Mouse (Mus musculus): ENCODE results near the gene Me3. TPM values are rescaled to one million over a fixed set of nuclear protein-coding genes. Genes with fewer than 3 reads are reported as not detected.

Gene Me3
- polyA plus RNA-seq, 1 experiment from 2014 or later: 0.16 TPM

DNA sequence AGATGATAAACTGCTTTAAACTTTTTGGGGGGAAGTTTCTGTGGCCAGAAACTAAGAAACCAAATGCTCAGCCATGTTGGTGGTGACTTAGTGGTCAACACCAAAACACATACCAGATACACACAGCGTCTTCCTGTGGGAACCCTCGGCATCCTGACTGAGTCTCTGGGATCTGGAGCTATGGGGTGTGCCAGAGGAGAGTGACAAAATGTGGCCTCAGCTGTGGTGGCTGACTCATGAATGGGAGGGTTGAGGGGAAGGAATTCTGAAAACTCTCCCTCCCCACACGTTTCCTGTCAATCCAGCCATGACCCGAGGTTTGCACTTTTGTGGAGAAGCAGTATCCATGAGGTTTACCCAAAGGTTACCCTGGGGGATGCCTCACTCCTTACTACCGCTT lies 32.0 kb downstream of the Me3 start:
- DNase-seq (ENCODE audit: low spot score): no peak

DNA sequence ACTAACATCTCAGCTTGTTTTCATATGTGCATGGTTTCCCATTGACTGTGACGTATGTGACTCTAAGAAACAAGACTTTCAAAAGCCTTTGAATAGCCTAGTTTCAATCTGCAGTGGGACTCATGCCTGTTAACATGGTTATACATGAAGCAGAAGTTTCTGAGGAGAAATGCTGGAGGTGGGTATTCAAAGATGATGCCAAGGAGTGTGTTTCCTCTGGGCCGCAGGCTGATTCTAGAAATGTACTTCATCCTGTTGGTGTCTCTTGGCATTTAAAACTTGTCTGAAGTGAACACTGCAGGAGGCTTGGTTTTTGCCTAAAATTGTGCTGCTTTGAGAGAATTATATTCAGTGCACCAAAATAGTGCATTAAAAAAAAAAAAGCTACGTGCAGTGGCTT lies 34.2 kb downstream of the Me3 start:
- no peak for DNase-seq (ENCODE audit: low spot score)

DNA sequence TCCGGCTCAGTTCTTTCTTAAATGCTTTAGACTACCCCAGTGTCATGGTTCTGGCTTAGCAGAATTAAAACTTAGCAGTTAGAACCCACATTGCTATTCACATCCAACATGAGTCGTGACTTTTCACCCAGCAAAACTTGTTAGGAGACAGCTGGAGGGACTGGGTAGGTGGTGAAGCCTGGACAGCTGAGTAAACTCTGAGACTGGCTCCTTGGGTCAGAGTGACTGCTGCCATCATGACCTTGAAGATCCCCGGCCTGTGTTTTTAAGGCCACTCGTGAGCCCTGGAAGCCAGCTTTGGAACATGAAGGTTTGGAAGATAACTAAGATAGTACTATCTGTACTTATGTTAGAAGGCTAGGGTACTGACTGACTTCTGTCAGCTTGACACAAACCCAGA lies 35.4 kb downstream of the Me3 start:
- DNase-seq (ENCODE audit: low spot score): no peak

DNA sequence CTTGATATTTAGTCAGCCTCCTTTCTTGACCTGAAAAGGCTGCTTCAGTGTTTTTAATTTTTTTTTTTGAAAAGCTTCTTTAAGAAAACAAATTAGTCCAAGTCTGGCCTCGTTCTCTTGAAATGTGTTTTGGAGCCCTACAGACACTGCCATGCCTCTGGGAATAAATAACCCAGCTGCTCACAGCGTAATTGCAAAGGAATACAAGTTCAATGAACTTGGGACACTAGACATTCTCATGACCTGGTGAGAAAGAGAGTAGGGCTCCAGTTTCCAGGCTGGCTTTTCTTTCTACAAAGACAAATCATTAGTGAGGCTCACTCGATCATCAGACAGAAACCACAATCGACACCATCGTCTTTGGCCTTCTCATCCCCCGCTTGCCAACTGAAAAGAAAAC lies 37.3 kb downstream of the Me3 start:
- DNase-seq (ENCODE audit: low spot score): no peak

DNA sequence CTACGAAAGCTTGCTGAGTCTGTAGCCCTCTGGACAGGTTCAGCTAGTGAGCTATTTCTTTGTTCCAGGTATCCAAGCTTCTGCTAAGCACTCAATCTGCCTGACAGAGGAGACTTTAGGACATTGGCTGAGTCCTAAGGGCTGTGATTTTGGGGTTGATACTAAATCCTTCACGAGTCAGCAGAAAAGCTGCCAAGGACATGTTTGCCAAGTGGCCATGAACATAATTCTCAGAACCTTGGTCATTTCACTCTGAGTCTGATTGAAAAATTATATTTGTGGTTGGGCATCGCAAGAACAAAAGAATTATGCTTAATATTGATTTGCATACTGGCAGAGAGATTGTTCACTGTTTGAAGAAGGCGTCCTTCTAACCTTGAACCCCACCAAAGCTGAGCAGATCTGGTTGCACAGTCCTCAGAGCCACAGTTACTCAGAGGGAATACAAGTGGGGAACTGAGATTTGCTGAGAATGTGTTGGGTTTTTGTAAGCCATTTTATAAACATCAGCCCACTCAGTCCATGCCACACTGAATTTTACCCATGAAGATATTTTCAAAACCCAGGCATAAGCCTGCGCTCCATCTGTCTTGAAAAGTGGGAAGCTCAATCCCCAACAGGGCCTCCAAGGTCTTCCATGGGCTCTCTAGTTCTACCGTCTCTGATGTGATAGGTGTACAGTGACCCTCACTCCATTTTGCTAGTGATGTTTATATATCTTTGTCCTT lies 39.1 kb downstream of the Me3 start:
- no peak for DNase-seq (ENCODE audit: low spot score)

DNA sequence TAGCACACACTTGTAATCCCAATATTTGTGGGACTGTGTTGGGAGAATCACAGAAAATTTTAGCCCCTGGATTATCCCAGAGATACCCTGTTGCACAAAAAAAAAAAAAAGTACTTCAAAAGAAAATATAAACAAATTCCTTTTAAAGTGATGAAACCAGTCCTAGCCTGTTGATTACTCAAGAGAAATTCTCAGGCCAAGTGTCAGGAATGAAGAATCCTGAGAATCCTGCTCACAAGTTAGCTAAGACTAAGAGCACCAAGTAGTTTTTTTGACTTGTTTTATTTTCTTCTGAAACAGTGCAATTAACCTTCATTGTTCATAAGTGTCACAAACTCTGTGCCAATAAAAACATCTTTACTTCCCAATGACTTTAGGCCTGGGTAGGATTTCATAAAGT lies 44.0 kb downstream of the Me3 start:
- DNase-seq (ENCODE audit: low spot score): no peak

DNA sequence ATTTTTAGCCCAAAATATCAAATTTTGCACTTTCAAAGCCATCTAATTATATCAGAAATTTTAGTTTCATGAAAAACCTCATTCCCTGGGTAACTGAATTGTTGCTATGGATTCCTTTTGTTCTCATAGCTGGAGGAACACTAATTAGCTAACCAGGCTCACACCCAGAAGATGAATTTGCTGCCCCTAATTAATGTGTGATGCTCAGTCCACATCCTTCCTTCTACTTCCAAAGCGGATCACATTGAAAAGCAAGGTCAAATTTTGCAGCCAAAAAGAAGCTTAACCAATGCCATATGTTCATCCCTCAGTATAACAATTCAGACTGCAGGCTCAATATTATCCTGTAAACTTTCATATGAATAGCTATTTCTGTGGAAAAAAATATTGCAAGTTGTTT lies 45.7 kb downstream of the Me3 start:
- DNase-seq (ENCODE audit: low spot score): no peak

DNA sequence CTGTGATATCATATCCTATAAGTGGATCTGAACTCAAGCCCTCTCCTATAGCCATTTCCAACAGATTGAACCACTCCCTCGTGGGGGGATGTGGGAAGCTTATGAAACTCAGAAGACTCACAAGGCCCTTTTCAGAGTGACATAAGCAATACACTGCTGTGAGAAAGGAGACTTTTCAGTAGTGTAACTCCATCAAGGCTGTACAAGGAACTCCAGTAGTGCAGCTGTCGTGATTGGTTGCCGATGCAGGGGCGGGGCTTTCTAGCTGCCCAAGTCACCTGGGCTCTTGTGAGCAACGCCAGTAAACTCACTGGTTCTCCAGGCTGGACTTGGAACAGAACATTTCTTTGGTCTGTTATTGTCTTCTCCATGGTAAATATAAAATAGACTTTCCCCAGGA lies 46.5 kb downstream of the Me3 start:
- no peak for DNase-seq (ENCODE audit: low spot score)

DNA sequence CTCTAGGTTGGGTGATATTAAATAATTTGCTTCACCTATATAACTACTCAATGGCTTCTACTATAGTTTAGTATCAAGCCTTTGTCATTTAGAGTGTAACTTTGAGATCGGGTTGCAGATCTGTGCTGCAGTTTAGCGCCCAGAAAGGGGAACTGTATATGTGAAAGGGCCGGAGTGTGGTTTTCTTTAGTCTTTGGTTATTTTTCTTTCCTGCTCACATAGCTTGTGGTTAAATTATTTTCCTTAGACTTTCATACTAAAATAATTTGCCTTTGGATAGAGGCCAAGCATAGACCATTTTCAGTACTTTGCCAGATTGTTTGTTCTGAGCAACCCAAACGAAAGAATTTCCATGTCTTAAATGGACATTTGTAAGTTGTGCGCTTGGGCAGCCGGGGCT lies 46.9 kb downstream of the Me3 start:
- no peak for DNase-seq (ENCODE audit: low spot score)

DNA sequence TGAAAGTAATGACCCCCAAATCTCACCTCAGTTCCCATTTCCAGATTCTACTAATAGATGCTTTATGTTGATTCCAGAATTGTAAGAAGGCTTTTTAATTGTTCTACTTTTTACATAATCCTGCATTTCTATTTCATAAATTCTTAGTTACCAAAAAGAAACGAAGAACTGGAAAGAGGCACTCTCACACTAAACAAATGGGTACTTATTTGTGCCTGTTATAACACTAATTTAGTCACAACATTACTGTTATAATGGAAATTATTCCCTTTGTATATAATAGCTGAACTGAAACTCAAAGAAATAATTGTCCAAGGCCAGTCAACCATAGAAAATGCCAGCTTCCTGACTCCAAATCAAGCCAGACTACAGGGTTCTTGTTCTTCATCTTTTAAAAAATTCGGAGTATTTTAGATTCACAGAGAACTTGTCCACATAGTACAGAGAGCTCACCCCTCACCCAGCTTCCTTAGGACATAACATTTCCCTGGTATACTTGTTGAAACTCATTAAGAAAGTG lies 47.5 kb downstream of the Me3 start:
- DNase-seq (ENCODE audit: low spot score): no peak

DNA sequence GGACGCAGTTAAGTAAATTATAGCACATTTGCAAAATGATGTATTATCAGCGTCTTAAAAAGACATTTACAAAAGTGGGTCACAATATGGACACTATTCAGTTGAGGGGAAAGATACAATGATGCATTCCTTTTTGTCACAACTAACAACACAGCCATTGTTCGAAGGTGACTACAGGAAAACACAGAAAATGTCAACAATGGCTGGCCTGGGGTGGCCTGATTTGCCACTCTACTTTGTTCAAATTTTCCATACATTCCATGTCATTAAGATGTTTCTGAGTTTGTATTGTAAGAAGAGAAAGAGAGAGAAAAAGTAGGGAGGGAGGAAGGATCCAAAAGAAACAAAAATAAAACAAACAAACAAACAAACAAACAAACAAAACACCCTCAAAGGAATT lies 48.7 kb downstream of the Me3 start:
- DNase-seq (ENCODE audit: low spot score): no peak

DNA sequence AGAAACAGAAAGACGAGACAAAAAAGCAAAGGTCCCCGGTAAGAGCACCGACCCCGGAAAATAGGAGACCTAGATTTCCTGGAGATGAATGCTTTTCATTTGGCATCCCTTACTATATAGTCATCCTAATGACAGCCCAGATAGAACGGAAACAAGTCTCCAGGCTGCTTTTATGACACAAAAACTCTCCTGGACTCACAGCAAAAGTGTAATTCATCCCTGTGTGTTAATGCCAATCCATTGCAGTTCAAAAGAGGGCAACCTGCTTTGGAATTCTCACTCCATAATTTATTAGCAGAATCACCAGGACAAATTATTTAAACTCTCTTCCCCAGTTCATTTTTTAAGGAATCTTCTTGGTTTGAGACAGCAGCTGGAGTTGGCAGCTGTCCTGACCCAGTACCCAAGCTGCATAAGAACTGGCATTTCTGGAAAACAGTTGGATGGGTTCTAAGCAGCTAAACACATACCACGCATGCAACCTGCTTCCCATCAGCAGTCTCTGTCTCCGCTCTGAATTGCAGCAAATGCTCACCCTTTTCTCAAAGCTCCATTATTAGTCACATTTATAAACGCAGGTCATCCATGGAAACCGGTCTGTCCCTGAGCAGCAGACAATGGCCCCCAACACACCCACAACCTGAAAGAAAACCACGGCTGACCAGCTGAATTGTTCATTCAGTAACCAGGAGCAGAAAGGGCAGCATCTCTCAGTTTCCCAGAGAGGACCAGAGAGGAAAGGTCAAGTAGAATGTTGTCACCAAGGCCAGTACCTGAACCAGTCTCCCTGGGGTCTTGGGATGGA lies 49.7 kb downstream of the Me3 start:
- DNase-seq (ENCODE audit: low spot score): no peak

DNA sequence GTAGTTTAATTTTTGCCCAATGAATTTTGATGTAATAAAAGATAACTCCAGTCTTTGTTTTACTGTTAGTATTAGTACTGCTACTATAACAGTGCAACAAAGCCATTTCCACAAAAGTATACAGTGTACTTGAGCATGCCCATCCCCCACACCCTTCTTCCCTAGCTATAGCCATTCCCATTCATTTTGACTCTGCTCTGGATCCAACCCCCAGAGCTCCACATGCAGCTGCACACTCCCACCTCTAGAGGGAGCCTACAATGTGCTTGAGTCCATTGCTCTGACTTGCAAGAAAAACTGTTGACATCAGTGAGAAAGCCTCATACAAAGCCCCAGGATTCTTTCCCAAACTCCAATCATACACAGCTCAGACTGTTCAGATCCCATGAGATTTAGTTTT lies 66.0 kb downstream of the Me3 start:
- DNase-seq (ENCODE audit: low spot score): no peak

DNA sequence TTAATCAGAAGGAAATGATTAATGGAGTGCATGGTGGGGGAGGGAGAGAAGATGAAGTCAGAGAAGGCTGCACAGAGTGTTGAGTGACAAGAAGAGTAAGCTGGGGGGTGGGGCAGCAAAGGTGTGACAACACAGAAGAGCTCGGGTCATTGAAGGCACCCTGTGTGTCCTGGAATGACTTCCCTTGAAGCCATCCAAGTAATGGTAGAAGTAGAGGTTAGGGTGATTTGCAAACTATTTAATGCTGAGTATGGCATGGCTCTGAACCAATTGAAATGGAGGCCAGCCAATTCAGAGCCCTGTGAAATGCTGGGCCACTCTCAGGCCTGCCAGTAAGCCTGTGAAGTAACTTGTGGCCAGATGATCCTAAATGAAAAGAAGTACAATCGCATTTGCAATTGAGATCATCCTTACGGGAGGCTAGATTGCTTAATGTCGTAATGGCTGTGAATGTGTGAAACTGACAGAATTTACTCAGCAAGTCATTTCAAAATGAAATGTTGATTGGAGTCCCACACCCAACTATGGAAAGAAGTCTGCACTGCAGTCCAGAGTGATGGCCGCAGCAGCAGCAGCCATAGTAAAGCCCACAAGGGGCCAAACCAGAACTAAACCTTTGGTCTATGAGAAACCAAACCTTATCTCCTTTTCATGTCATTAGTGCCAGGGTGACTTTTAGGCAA lies 67.6 kb downstream of the Me3 start:
- no peak for DNase-seq (ENCODE audit: low spot score)

DNA sequence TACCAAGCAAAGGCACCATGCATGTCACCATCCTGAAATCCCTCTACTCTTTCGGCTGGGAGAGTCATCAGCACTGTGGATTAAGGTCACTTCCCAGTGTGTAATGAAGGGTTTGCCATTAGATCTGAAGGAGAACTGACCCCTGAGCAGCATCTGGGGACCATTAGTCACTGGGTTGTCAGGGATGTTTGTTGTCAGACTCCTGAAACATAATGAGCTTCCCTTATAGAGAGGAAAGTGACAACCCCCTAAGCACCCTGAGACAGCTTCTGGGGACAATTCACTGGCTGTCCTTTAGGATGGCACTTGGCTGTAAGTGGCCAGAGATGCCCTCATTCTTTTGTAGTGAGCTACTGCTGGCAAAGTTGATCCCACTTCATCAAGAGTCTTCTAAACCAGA lies 68.3 kb downstream of the Me3 start:
- DNase-seq (ENCODE audit: low spot score): no peak

DNA sequence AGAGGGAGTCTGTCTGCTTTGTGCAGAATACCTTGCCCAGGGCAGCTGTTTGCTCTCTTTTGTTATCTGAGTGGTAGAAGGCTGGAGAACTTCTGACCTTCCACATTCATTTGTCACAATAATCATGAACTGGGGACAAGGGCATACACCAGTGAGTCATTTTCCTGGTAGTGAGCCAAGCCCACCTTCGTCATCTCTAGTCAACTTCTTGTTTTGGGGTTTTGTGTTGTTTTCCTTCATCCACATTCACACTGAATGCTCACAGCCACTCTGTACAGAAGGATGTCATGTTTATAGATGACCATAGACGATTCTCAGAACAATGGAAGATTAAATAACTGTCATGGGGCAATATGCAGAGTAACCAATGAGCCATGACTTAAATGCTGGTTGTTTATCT lies 78.6 kb downstream of the Me3 start:
- no peak for DNase-seq (ENCODE audit: low spot score)

DNA sequence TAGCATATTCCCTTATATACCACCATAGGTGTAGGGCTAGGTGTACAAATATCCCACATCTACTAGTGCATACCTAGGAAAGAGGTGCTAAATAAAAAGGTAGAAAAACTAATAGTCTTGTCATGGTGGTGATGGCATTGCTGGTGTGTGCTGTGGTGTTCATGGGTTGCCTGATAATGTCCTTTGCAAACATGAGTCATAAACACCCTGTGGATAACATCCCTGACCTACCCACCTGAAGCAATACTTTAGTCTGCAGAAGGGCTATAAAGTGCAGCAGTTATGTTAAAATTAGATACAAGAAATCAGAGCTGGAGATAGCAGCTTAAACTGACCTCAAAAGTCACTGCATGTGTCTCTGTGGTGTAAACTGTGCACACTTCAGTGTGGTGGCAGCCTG lies 80.9 kb downstream of the Me3 start:
- DNase-seq (ENCODE audit: low spot score): no peak

DNA sequence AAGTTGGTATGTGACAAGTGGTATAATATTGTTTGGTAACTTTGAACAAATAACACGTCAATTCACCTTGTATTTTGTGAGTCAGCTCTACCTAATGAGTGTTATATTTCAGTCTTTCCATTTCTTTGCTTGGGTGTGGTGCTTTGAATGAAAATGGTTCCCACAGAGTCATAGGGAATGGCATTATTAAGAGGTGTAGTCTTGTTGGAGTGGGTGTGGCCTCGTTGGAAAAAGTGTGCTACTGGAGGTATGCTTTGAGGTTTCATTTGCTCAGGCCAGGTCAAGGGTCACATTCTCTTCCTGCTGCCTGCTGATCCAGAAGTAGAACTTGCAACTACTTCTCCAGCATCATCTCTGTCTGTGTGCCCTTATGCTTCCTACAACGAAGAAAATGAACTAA lies 84.0 kb downstream of the Me3 start:
- no peak for DNase-seq (ENCODE audit: low spot score)

DNA sequence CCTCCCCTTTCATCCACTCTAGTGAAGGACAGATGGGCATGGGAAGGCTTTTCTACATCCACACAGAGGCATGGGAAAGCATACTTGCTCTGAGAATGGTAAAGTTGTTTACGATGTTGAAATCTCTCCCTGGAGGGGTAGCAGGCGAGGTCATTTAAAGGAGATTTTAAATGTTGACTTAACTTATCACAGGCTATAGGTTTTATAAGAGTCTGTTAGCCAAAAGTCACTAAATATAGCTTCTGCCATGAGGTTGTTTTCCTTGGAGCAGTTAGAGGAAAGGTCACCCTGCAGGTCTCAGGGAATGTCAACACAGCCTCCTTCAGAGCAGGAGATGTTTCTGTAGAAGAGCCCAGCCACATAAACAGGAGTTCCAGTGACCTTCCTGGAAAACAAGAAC lies 85.3 kb downstream of the Me3 start:
- DNase-seq (ENCODE audit: low spot score): no peak

DNA sequence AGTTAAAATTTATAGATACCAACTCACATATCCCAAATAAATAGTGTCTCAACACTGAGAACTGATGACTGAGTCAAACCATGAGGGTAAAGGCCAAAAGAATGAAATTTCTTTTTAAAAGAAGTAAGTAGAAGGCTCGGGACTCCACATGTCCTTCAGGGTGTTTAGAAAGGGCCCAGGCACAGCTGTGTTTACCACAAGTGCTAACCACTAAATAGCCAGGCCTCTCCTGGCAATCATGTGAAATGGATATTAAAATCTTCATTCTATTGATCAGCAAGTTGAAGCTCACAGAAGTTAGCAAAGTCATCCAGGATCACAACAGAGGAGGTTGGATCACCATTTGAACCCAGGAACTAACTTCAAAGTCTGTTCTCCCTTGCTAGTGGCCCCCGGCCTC lies 86.1 kb downstream of the Me3 start:
- DNase-seq (ENCODE audit: low spot score): no peak

DNA sequence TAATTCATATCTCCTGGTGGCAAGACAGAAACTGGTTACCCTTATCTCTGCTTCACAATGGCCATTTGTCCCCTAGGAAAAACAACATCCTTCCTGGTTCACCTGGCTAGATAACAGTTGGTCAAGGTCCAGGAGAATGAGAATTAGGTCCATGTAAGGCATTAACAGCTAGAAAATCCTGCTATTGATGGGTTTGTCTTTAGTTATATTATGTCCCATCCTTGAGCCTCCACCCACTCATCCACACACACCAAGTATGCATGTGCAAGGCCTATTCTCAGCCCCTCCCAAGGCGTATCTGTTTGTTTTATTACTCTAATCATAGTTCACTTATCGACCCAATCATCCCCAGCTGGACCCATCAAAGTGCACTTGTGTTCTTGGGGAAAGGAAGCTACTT lies 88.1 kb downstream of the Me3 start:
- DNase-seq (ENCODE audit: low spot score): no peak

DNA sequence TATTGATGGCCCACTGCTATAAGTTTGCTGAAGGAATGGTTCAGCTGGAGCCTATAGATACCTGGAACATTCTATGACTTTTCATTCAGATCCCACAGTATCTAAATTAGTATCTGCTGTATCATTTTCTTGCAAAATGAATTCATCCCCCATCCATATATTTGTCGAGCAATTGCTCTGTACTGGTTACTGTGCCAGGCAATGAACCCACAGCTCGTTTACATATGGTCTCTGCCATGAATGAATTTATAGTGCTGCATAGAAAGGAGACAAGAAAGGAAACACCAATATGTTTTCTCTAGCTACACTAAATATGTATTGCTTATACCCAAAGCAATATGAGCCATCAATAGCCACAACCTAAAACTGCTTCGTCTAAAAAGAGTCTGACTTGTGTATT lies 94.5 kb downstream of the Me3 start:
- no peak for DNase-seq (ENCODE audit: low spot score)

Measured in thymus, postnatal 0 days (tissue).